Mouse (Mus musculus) small intestine, adult 2 months (tissue): ENCODE data around the gene Cdk5. TPM values are rescaled to one million over a fixed set of nuclear protein-coding genes. Genes with fewer than 3 reads are reported as not detected.

Source experiments
- H3K27ac ChIP-seq: fragments of 200-500 bp; 2 replicates; pipeline ENCODE4 v1.5.1; 2012; ENCODE audit warnings: low read depth, low read length, control low read depth, inconsistent platforms; ENCODE audit not compliant: insufficient read depth
- H3K27me3 ChIP-seq: fragments of 200-500 bp; 2 replicates; pipeline ENCODE4 v1.6.1; 2012; ENCODE audit warnings: mild to moderate bottlenecking, moderate library complexity, low read length, inconsistent platforms; ENCODE audit not compliant: control insufficient read depth, insufficient read depth
- H3K36me3 ChIP-seq: fragments of 200-500 bp; 2 replicates; pipeline ENCODE4 v1.6.1; 2012; ENCODE audit warnings: mild to moderate bottlenecking, low read length, control low read depth, inconsistent platforms; ENCODE audit not compliant: control insufficient read depth, insufficient read depth
- H3K4me1 ChIP-seq: fragments of 200-500 bp; 2 replicates; pipeline ENCODE4 v1.6.1; 2012; ENCODE audit warnings: low read length, inconsistent platforms, mixed read lengths; ENCODE audit not compliant: control insufficient read depth, insufficient read depth, insufficient read length
- H3K4me3 ChIP-seq: fragments of 200-500 bp; 2 replicates; pipeline ENCODE4 v1.5.1; 2012; ENCODE audit warnings: low read depth, mild to moderate bottlenecking, control low read depth, inconsistent platforms, low read length, moderate library complexity
- CTCF ChIP-seq: fragments of 200-500 bp; IDR thresholded peaks from 2 replicates; pipeline ENCODE4 v1.5.1; 2012; ENCODE audit warnings: low read depth, mild to moderate bottlenecking, control low read depth, inconsistent platforms, low read length, moderate library complexity, mixed read lengths; ENCODE audit not compliant: insufficient replicate concordance, insufficient read length; ENCODE audit errors: extremely low read depth
- POLR2A ChIP-seq: fragments of 200-500 bp; IDR thresholded peaks from 2 replicates; pipeline ENCODE4 v1.6.1; 2012; ENCODE audit warnings: low read depth, mild to moderate bottlenecking, control low read depth, inconsistent platforms, low read length, moderate library complexity
- WGBS: fragments of 180-500 bp; shearing (Covaris S2); methylation state at CpG from one replicate; pipeline ENCODE4 v1.1.7; 2018; 5-methylcytosine and 5-hydroxymethylcytosine counted together
- polyA plus RNA-seq: library from polyadenylated mRNA; depleted of rRNA; stranded (reverse); fragments of >200 nt; gene quantifications from 2 replicates; pipeline ENCODE4 v1.2.3, GENCODE M21; 2012

Cdk5 gene
- polyA plus RNA-seq, 1 experiment, result 64.7 TPM

- H3K27me3 ChIP-seq, result peaks cover 2% of the 10 kb centered on the region; the same call in 1 of the 2 replicates
- WGBS, result 49% methylated on average over 2 of the region's 2 CpGs
Measured at GRCm38 (mm10) chr5:24381988-24382387, 41.3 kb downstream of the Cdk5 start.

DNA sequence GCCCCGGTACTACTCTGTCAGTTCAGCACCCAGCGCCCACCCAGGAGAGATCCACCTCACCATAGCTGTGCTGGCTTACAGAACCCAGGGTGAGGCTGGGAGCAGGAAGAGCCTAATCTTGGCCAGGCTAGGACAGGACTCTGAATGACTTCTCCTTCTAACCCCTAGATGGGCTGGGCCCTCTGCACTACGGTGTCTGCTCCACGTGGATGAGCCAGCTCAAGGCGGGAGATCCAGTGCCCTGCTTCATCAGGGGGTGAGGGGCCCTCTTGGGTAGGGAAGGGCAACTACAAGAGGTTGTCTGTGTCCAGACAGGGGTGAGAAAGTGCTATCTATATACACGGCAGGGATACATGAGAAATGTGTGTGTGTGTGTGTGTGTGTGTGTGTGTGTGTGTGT, 41.8 kb downstream of the Cdk5 start:
- H3K27me3 ChIP-seq, result no peaks in the 10 kb centered on the region

More at GRCm38 (mm10) chr5:24381988-24382387, 41.3 kb downstream of the Cdk5 start:
- H3K4me1 ChIP-seq, result peaks cover 10% of the 10 kb centered on the region; the same call in 1 of the 2 replicates
- H3K36me3 ChIP-seq, result no peaks in the 10 kb centered on the region
- H3K27ac ChIP-seq, result no peak overlapping the region
- no peak for TF ChIP-seq POLR2A
- TF ChIP-seq CTCF, result no peak
- no peak overlapping the region for H3K4me3 ChIP-seq

DNA sequence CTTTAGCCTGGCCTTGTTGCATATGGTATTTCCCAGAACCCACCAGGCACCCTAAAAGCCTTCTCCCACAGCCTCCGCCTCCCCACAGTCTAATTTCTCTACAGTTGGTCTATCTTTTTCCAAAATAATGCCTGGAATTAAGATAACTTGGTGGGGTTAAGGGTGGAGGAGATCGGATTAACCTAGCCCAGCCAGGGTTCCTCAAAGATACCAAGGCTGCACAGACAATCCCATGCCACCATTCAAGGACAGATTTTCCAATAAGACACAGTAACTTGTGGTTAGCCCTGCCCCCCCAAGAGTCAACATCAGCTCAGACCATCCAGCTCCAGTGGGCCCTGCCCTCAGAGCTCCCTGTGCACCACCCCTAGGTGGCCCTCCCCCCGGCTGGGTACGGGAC, 42.8 kb downstream of the Cdk5 start:
- WGBS, result 82% methylated on average over 4 of the region's 4 CpGs
- H3K4me3 ChIP-seq, result no peak overlapping the region
- TF ChIP-seq CTCF (no peak), POLR2A (no peak)
- peaks cover 10% of the 10 kb centered on the region; the same call in 1 of the 2 replicates for H3K4me1 ChIP-seq
- H3K27ac ChIP-seq, result no peak overlapping the region
- H3K27me3 ChIP-seq, result no peaks in the 10 kb centered on the region
- H3K36me3 ChIP-seq, result no peaks in the 10 kb centered on the region

More for the DNA sequence above, 41.8 kb downstream of the Cdk5 start:
- H3K27ac ChIP-seq, result no peak overlapping the region
- 62% methylated on average over 6 of the region's 6 CpGs for WGBS
- no peaks in the 10 kb centered on the region for H3K36me3 ChIP-seq
- peaks cover 10% of the 10 kb centered on the region; the same call in 1 of the 2 replicates for H3K4me1 ChIP-seq
- TF ChIP-seq POLR2A (no peak), CTCF (no peak)
- H3K4me3 ChIP-seq, result no peak overlapping the region

DNA sequence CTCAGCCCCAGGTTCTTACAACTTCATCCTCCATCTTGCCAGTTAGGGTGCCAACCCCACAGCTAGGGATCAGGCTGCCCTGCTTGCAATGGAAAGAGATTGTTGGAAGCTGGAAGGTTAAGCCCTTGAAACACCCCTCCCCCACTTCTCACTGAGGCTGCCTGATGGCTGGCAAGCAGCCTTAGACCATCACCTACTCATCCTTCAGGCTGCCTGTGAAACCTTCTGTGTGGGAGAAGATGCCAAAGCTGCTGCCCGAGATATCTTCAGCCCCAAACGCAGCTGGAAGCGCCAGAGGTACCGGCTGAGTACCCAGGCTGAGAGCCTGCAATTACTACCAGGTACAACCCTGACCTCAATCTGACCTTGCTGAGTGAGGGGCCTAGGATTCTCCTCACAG, 43.8 kb downstream of the Cdk5 start:
- no peak overlapping the region for H3K27ac ChIP-seq
- WGBS, result 68% methylated on average over 4 of the region's 4 CpGs
- H3K4me3 ChIP-seq, result no peak overlapping the region
- no peaks in the 10 kb centered on the region for H3K27me3 ChIP-seq
- TF ChIP-seq POLR2A, result no peak
- no peak for TF ChIP-seq CTCF
- H3K36me3 ChIP-seq, result no peaks in the 10 kb centered on the region
- H3K4me1 ChIP-seq, result peaks cover 10% of the 10 kb centered on the region; the same call in 1 of the 2 replicates

GRCm38 (mm10) chr5:24378700-24379099, 44.6 kb downstream of the Cdk5 start:
- WGBS, result 78% methylated on average over 2 of the region's 2 CpGs

GRCm38 (mm10) chr5:24374666-24375328, 48.5 kb downstream of the Cdk5 start:
- no peaks in the 10 kb centered on the region for H3K27me3 ChIP-seq
- H3K4me1 ChIP-seq, result no peaks in the 10 kb centered on the region
- 57% methylated on average over 7 of the region's 7 CpGs for WGBS
- no peaks in the 10 kb centered on the region for H3K36me3 ChIP-seq
- no peak for TF ChIP-seq POLR2A
- no peak for TF ChIP-seq CTCF
- H3K4me3 ChIP-seq, result no peak overlapping the region
- no peak overlapping the region for H3K27ac ChIP-seq

More at GRCm38 (mm10) chr5:24378700-24379099, 44.6 kb downstream of the Cdk5 start:
- Histone ChIP-seq H3K36me3 (no peaks in the 10 kb centered on the region), H3K27me3 (no peaks in the 10 kb centered on the region), H3K27ac (no peak overlapping the region), H3K4me1 (peaks cover 6% of the 10 kb centered on the region; the same call in 1 of the 2 replicates), H3K4me3 (no peak overlapping the region)
- TF ChIP-seq CTCF (no peak), POLR2A (no peak)

DNA sequence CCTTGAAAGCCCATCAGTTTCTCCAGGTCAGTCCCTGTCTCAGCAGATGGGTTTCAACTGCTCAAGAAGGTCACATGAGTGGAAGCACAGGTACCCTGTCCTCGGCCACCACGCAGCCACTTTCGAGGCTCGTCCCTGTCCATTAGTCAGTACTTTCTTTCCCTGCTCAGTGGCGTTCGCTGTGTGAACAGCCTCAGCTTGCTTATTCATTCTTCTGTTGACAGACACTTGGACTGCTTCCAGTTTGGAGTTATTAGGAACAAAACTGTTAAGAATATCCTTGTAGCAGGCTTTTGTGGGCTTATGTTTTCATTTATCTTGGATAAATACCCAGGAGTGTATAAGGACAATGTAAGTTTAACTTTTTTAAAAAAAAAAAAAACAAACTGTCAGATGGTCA, 49.1 kb downstream of the Cdk5 start:
- no peak overlapping the region for H3K27ac ChIP-seq
- no peak overlapping the region for H3K4me3 ChIP-seq
- H3K4me1 ChIP-seq, result no peaks in the 10 kb centered on the region
- no peaks in the 10 kb centered on the region for H3K36me3 ChIP-seq
- no peak for TF ChIP-seq POLR2A
- TF ChIP-seq CTCF, result no peak
- WGBS, result 34% methylated on average over 6 of the region's 6 CpGs
- no peaks in the 10 kb centered on the region for H3K27me3 ChIP-seq
